Mouse (Mus musculus) frontal cortex, postnatal 25 days (tissue): ENCODE results near the gene Tmem51.
"Not testable (repeated sequence)": the region's sequence is repeated elsewhere in the genome, so short reads cannot be mapped to it uniquely, and the experiment has no call there.

ENCODE experiments used
- DNase-seq, 2 experiments: peaks; one replicate each; pipeline ENCODE4 v3.0.0; 2022; ENCODE audit warnings: low spot score in 2 of 2

Tmem51 gene

DNA sequence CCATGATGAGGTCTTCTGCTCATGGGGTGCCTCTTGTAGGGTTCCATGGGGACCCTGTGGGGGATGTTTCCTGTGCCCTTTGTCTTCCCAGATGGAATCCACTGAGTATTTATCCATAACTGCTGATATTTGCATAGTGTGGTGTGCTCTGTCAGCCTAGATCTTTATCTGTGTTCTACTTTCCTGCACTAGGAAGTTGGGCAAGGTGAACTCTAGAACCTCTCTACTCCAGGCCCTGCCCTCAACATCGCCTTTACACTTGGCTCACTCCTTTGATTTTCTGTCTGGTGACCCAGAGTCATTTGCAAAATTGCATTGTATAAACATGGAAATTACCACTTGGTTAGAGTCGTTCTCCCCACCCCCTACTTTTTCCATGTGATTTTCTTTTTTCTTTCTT lies 59.6 kb downstream of the Tmem51 start:
- DNase-seq: no peak

DNA sequence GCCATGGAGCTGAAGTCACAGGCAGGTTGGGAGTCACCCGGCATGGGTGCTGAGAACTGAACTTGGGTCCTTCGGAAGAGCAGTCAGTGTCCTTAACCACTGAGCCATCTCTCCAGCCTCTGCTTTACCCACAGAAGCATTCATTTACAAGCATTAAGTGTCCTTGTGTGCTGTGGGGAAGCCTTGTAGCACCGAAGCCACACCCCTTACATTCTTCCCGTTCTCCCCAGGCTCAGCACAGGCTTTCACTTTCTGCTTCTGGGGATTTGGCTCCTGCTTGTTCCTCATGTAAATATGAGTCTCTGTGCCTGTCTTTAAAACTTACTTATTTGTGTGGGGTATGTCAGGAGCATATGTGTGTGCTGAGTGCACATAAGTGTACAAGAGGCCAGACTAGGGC lies 60.9 kb downstream of the Tmem51 start:
- DNase-seq: no peak

DNA sequence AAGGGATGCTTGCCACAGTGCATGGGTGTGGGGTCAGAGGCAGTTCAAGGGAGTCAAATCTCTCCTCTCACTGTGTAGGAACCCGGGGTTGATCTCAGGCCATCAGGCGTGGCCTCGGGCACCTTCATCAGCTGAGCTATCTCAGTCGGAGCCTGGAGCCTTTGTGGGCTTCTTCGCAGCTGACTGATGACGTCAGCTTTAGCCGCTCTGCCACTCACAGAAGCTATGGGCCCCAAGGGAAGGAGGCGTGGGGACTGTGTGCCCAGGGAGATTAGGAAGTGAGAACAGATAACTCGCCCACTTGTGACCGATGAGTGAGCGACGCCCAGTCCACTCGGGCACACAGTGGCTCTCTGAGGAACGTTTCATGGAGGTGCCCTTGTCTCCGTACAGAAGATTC lies 66.4 kb downstream of the Tmem51 start:
- no peak for DNase-seq

DNA sequence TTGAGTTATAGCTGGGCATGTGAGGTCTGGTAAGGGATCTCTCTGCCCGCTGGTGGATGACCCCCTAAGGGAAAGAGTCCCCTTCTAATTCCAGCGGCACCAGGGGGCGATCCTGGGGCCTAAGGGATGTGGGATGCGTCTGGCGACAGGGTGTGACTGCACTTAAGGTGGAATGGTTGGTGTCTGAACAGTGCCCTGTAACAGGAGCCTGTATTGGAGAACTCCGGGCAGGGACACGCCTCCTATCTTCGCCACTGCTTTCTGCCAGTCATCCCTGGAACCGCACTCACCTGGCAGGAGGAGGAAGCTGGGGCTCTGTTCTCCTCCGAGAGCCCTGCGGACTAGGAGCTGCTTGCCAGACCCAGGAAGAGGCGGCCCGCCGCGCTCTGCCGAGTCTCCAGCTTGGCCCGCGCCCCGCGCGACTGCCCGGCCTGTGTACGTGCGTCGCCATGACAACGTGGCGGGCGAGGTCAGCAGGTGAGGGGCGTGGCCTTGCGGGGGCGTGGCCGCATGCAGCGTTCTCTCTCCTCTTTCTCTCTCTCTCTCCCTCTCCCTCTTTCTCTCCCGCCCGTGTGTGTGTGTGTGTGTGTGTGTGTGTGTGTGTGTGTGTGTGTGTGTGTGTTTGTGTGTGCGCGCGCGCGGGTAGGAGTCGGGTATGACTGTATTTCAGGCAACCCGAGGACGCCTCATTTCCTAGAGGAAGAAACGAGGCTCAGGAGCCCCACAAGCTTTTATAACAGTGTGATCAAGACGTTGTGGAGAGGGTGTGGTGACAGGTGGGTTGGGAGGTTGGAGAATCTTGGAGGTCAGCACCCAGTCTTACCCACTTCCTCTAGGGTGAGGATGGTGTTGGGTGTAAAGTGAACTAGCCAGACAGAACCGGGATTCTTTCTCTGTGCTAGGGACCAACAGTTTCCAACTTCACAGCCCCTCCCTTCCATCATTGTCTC lies 69.2 kb downstream of the Tmem51 start, which contains the start of gene Fhad1:
Gene Fhad1, minus strand, starts transcription at position 424 of the 950 bp plus-strand sequence.
- DNase-seq: peak; percentile 22 to 31

DNA sequence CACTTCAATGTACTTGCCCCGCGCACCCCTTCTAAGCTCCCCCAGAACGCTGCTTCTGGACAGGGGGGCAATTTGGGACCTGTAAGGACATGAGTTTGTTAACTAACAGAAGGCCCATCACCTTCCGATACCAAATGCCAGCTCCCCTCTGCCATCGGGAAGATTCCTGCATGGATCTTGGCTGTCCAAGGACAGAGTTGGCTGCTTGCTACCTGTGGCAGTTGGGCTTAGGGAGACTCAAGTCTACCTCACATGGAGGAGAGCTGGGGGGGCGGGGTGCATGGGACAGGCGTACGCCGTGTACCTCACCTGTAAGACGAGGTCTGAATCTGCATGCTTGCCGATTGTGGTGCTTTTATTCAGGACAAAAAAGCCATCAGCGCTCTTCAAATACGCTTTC lies 72.9 kb downstream of the Tmem51 start:
- no peak for DNase-seq

DNA sequence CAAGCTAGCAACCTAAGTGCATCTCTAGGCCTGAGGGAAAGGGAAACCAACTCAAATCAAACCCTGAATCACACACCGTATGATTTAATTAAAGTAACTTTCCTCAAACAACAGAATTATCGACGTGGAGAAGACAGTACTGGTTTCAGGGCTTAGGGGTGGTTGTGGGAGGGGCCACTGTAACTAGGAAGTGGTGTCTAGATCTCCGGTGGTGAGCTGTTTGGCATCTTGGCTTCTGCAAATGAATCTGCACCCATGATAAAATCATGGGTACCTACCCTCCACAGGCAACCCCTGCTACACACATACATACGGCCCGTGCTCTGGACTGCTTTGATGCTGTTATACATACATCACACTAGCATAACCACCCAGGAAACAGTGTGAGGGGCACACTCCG lies 73.7 kb downstream of the Tmem51 start:
- no peak for DNase-seq

DNA sequence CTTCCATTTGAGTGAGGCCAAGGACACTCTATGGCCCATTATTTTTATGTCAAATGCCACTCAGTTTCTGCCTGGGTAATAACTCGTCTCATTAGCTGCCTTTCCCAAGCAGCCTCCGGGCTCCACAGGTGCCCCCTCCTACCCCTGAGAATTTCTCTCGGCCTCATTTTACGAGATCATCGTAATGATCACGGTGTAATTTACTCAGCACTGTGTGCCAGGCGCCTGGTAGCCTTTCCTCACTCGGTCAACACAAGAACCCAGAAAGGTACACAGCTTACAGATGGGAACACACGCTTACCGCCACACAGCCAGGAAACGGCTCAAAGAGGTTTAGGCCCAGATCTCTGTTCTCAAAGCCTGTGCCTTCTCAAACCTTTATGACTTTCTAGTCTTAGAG lies 75.9 kb downstream of the Tmem51 start:
- DNase-seq: no peak

DNA sequence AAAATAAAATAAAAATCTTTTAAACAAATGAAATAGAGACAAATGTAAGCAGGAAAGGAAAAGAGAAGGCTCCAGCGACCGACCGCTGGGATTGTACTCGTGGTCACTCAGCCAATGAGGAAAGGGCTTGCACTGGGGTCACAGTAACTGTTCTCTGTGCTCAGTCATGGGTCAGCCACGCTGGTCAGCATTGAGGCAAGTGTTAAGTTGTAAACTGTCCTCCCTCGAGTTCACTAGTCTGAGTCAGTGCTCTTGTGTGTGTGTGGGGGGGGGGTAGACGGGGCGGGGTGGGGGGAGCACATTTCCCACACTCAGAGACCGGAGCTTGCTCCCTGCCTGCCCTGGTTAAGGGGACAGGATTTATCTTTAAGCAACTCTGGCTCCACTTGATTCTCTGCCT lies 83.5 kb downstream of the Tmem51 start:
- DNase-seq: no peak

DNA sequence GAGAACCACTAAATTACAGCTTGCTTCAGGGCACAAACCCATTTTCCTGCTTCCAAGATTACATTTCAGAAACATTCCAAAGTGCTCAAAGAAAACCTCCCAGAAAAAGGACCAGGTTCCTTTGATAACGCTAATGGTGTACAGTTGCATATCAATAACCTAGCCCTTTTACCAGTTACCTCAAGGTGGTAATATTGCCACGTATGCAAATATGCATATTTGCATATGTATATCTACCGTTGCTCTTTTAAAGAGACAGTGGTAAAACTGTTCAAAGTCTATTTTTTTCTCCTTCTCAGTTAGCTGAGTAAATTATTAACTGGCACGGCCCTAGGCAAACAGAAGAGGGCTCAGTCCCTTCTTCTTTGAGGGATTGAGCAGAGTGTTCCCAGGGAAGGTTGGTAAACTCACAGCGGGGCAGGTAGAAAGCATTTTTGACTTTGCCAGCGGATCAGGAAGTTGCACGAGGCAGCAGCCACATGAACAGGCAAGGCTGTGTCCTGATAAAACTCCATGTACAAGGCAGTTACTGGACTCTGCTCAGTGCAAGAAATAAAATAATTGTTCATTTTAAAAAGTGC lies 84.5 kb downstream of the Tmem51 start:
- no peak for DNase-seq

DNA sequence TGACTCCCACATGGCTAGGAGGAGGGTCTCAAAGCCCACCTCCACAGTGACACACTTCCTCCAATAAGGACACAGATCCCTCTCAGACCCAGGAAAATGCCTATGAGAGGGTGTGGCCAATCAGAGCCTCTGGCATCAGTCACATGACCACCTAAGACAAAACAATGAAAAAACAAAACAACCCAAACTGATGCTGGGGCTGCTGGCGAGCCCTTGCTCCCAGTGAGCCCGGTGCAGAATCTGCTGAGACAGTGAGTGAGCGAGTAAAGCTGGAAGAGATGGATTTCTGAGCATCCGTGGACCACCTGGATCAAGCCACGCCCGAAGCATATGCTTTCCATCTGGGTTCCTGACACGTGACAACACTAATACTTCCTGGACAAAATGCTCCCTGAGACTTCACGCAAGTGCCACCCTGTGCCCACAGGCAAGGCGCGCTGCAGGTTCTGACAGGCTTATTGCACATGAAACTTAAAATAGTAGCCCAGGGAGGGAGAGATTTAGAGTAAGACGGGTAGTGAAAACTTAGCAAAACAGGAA lies 85.8 kb downstream of the Tmem51 start:
- no peak for DNase-seq

DNA sequence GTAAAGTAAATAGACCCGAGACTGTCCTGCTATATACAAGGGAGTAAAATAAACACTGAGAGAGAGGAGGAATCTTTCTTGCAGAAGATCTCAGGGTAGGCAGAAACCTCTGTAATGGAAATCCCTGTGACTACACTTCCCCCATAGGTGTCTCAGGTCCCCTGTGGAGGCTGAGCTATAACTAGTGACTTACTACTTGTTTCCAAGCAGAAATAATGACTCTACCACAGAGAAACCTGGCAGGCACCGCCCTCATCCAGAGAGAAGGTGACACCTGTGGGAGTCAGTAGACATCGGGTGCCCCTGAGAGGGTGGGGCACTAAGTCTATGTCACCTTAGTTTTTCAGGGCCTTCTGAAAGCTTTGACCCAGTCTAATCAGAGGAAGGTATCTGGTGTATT lies 87.2 kb downstream of the Tmem51 start:
- DNase-seq: no peak

DNA sequence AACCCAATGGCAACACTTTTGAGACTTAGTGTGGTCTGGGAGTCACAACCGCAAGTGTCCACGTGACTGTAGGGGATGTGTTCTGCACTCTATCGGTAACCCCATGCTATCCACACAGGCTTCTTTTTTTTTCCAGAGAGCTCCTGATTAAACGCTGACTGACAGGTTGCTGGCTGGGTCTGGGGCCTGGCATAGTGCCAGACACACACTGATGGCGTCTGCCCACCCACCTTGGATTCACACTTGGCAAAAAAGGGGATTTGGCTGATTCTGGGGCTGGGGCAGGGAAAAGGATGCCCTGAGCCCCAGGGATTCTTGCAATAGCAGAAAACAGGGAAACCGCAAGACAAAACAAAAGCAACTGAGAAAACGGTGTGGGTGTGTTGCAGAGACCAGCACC lies 88.0 kb downstream of the Tmem51 start:
- no peak for DNase-seq

DNA sequence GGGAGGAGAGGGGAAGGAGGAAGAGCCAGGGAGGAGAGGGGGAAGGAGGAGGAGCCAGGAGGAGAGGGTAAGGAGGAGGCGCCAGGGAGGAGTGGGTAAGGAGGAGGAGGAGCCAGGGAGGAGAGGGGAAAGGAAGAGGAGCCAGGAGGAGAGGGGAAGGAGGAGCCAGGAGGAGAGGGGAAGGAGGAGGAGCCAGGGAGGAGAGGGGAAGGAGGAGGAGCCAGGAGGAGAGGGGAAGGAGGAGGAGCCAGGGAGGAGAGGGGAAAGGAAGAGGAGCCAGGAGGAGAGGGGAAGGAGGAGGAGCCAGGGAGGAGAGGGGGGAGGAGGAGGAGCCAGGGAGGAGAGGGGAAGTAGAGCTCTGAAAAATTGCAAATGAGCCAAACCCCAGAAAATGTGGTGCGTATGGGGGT lies 90.0 kb downstream of the Tmem51 start:
- not testable (repeated sequence) for DNase-seq

DNA sequence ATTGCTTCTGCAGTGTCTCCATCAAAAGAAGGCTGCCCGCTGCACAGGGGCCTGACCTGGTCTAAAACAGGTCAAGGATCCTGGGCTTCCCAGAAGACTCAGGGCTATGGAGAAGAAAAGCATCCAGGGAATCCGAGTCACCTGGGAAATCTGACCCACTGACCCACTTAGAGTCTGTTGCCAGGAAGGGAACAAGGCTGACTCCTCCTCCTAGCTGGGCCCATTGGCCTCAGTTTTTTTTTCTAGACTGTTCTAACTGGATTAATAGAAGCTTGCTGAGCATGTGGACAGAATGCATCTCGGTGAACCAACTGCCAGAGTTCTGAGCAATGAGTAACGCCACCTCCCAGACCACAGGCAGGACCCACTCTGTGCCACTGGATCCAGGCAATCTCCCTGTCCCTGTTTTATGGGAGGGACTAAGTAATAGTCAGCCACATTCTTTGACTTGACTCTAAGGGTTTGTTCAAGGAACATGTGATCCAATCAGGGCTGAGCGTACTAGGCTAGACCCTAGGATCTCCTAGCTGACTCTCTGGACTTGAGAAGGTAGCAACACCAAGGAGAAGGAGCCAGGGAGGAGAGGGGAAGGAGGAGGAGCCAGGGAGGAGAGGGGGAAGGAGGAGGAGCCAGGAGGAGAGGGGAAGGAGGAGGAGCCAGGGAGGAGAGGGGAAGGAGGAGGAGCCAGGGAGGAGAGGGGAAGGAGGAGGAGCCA lies 90.6 kb downstream of the Tmem51 start:
- DNase-seq: no peak

DNA sequence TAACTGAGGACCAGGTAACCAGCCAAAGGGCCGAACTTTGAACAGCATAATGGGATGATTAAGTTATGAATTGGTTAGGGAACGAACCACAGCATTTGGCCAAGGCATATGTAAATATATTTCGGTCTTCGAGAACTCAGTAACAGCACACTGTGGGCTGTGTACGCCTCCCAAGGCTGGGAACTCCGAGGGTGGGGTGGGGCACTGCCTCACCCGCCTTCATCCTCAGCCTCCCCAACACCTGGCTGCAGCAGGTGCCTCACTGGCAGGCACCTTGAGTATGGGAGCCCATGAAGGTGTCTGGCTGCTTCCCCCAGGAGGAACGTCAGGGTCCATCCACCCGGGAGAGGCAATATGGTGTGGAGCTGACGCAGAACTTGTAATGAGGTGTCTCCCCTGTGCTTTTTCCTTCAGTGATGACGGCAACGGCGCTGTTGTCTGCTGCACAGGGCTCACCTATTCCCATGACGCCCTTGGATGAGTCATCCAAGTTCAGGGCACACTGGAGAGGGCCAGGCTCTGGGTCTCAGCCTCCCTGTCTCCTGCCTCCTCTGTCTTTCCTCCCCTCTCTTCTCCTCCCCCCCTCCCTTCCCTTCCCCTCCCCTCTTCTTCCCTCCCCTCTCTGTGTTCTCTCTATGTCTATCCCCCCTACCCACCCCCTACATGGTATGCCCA lies 91.4 kb downstream of the Tmem51 start:
- no peak for DNase-seq

DNA sequence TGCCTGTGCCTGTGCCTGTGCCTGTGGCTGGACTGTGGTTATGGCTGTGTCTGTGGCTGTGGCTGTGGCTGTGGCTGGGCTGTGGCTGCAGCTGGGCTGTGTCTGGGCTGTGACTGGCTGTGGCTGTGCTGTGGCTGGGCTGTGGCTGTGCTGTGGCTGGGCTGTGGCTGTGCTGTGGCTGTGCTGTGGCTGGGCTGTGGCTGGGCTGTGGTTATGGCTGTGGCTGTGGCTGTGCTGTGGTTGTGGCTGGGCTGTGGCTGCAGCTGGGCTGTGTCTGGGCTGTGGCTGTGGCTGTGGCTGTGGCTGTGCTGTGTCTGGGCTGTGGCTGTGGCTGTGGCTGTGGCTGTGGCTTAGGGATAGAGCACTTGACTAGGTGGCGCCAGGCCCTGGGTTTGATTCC lies 95.9 kb downstream of the Tmem51 start:
- no peak for DNase-seq

DNA sequence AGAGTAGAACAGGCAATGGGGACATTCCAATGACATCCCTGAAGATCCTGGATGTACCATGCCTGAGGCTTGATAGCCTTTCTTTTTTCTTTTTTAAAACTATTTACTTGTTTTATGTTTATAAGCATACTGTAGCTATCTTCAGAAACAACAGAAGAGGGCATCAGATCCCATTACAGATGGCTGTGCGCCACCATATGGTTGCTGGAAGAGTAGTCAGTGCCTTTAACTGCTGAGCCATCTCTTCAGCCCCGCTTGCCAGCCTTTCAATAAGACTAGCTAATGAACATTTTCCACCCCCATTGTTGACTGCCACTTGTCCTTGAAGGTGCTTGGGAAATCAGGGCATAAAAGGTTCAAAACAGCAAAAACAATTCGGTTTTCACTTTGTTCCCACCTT lies 100.4 kb downstream of the Tmem51 start:
- no peak for DNase-seq

DNA sequence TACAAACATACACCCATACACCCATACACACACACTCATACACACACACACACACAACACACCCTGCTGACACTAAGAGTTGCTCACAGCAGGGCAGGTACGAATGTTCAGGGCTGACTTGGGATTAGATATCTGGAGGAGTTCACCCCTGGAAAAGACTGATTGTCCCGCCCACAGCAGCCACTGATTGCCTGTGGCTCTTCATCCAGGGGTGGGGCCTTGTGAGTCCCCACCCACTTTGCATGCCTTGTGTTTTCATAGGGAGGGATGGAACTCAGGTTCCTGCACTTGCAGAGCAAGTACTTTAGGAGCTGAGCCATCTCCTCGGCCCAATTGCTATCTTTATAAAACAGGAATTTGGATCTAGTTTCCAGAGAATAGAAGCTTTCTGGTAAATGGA lies 102.6 kb downstream of the Tmem51 start:
- no peak for DNase-seq
